Mouse (Mus musculus): ENCODE measurements around the gene Xrn2. TPM values are rescaled to one million over a fixed set of nuclear protein-coding genes. Genes with fewer than 3 reads are reported as not detected.

Xrn2 gene
- polyA plus RNA-seq, 1 experiment, result 12.1 TPM

DNA sequence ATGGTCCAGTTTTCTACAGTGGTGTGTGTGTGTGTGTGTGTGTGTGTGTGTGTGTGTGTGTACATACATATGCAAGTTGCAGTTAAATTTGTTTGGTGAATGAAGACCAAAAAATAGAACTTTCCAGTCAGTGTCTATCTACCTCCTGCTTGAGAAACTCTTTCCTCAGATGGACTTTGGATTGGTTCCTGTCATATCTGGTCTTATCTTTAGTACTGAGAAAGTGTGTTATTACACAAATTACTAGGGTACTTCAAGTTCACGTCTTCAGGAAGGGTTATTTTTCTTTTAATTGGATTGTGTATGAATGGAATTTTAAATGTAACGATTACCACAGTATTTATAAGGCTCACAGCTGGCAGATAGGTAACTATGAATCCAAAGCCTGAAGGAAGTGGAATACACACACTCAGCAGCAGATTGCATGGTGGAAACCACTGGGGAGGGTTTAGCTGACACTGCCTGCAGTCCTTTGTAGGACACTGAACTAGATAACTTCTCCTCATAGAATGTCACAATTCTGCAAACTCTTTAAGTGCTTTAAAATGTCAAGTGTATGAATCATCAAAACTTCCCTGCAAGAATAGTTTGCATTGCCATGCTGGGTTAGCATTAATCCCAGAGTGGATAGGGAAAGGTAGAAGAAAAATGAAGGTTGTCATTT lies 40.6 kb downstream of the Xrn2 start:
- no peak for DNase-seq (ENCODE audit: low read depth)

GRCm38 (mm10) chr2:147067480-147068246 lies 54.9 kb downstream of the Xrn2 start:
- no peak for DNase-seq (ENCODE audit: low read depth)

GRCm38 (mm10) chr2:147069077-147069476 lies 56.3 kb downstream of the Xrn2 start:
- DNase-seq (ENCODE audit: low read depth), result no peak

- no peak for DNase-seq (ENCODE audit: low read depth)
Observed at GRCm38 (mm10) chr2:147070305-147070704, 57.5 kb downstream of the Xrn2 start.

DNA sequence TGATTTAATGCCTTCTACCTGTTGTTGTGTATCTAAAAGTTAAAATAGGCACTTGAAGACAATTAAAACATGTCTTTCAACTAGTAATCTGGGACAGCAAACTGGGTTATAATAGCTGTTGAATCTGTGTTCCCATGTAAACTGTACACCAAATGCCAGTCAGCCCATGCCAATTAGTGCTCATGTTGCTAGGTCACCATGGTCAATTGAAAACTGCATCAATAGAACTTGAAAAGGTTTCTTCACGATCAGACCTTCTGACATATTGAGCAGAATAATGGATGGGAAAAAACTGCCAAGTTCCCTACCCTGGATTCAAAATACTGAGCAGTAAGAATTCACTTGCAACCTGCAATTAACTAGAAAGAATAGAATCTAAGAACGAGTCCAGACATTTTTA lies 61.2 kb downstream of the Xrn2 start:
- no peak for DNase-seq (ENCODE audit: low read depth)

DNA sequence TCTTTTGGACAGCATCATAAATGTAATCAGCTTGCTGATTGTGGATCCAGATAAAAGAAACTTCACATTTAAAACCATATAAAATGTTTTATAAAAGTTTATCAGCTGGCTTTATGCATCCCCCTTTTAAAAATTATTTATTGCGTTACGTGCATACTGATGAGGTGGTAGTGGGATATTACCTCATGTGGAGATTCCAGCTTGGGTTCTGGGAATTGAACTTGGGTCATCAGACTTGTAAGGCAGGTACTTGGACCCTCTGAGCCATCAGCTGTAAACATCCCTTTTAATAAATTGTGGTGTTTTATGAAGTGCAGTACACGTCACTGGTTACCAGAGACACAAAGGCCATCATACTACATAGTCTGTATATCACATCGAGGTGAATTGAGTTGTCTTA lies 61.6 kb downstream of the Xrn2 start:
- DNase-seq (ENCODE audit: low read depth), result no peak

DNA sequence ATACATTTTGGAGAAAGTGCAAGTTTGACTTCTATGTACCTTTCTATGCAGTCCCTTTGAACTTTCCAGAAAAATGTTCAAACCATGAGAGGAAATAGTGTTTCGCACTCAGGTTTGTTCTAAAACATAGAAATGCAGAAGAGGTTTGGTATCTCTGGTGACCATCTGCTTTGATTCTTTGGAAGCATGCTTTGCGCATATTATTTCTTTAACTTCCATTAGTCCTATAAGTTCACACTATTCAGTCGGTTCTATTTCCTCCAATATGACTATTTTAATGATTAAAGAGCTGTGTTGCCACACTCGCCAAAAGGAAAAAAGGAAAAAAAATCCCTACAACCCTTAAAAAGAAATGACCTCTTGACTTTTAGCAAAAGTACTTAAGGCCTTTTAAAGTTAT lies 69.6 kb downstream of the Xrn2 start:
- no peak for DNase-seq (ENCODE audit: low read depth)

DNA sequence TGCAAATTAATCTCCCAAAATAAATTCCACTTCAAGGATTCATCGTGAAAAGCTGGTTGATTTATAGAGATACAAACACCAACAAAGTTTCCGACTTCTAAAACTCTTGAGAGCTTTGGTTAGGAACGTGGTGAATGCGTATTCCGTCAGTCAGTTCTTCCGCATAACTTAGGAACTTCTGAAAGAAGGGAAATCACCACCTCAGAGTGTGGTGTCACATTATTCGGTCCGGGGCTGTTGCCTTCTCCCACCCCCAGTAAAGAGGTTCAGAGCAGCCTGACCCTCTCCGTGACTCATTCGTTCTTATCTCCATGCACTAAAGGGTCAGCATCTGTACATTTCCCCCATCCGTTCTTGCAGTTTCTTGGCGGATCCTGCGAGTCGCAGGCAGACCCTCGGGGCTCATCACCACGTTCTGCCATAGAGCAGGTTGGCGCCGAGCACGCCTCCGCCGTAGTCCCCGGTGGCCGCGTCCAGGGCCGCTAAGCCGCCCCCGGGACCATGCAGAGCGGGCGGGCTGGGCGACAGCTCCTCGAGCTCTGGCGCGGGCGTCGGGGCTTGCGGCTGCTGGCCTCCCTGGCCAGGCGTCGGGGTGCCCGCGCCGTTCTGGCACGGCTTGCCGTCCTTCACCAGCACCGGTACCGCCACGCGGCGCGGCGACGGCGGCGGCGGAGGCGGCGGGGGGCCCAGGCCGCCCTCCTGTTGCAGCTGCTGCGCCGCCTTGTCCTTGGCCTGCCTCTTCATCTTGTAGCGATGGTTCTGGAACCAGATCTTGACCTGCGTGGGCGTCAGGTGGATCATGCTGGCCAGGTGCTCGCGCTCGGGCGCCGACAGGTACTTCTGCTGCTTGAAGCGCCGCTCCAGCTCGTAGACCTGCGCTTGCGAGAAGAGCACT lies 70.9 kb downstream of the Xrn2 start:
- no peak for DNase-seq (ENCODE audit: low read depth)

DNA sequence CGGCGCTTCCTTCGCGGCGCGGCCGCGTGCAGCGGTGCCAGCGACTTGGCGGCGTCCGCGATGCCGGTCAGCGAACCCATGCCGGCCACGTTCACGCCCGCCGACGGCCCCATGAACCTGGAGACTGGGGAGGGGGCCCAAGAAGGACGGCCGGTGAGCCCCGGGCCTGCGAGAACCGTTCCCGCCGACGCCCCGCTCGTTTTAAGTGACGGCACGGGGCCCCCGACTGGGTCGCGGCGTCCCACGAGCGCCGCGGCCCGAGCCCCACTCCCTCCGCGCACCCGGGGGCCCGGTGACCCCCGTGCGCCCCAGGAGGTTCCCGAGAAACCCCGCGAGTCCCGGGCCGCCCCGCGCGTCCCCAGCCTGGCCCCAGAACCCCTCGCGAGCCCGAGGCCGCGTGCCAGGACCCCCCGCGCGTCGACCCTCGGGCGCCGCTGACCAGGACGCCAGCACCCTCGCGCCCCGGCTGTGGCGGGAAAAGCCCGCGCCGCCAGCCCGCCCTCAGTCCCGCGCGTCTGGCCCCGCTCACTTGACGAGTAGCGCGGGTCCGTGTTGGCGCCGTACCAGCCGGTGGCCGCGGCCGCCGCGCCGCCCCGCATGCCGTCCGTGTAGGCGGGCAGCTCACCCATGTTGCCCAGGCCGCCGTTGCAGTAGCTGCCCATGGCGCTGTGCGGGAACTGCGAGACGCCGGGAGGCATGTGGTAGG lies 71.7 kb downstream of the Xrn2 start:
- DNase-seq (ENCODE audit: low read depth), result no peak

DNA sequence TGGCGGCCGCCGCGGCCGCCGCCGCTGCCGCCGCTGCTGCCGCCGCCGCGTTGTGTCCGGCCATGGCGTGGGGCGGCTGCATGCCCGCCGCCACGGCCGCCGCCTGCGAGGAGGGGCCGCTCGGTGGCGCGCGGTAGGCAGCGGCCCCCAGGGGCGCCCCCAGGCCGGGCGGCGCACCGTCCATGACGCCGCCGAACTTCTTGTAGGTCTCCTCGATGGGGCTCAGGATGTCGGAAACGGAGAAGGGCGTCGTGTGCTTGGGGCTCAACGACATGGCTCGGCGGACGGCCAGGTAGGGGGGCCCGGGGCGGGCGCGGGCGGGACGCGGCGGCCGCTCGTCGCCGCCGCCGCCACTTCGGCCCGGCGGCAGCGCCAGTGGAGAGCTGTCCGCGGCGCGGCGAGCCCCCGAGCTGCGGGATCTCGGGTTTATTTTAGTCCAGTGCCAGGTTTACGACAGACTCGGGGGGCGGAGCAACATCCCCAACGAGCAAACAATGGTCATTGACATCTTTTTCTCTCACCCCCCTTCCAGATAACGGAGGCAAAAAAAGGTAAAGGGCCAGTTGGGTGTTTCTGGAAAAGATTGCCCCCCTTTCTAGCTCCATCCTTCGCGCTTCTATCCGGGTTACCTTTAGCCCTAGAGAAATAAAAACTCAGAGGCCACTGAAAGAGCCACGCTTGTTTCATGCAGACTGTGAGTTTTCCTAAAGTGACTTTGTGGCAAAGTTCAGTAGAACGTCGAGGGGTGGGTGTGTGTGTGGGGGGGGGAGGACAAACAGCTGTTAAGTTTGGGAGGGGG lies 72.5 kb downstream of the Xrn2 start, which contains the start of gene Nkx2-4:
Gene Nkx2-4 (minus strand): TSS at position 374 of the 799 bp plus-strand sequence.
- DNase-seq (ENCODE audit: low read depth), result no peak

- DNase-seq (ENCODE audit: low read depth), result no peak
Observed at GRCm38 (mm10) chr2:147085937-147086336, 73.1 kb downstream of the Xrn2 start.

- DNase-seq (ENCODE audit: low read depth), result no peak
Observed at GRCm38 (mm10) chr2:147086441-147086840, 73.6 kb downstream of the Xrn2 start.

GRCm38 (mm10) chr2:147119736-147120135 lies 106.9 kb downstream of the Xrn2 start:
- DNase-seq (ENCODE audit: low read depth), result no peak

DNA sequence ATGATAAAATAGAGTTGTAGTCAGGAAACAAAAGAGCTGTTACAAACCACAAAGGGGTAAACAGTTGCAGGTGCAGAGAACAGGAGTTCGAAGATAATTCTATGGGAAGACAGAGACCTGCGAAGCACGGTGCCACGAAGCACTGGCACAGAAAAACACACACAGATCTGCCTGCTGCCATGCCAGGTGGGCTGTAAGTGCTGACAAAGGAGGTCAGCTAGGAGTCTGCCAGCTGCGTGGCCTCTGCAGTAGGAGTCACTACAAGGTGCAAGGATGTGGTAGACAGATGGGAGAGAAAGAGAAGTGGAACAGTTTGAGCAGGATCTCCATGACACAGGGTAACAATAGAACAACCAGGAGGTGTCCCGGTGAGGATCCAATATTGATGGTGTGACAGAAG lies 114.6 kb downstream of the Xrn2 start:
- DNase-seq (ENCODE audit: low read depth), result no peak

Other genes starting within 250 kb of the Xrn2 start
- 7.4 and 10.4 TPM in 2 replicates for gene Kiz, start 157.1 kb upstream of the Xrn2 start, polyA plus RNA-seq (2012; rRNA removed)
- not detected in 2 replicates for gene Nkx2-4, start 72.4 kb downstream of the Xrn2 start, polyA plus RNA-seq (2012; rRNA removed)
- gene Nkx2-2, start 181.2 kb downstream of the Xrn2 start, polyA plus RNA-seq (2012; rRNA removed), result not detected in 2 replicates